Mouse (Mus musculus): Measurements from ENCODE around the gene Lmnb2. TPM values are rescaled to one million over a fixed set of nuclear protein-coding genes. Genes with fewer than 3 reads are reported as not detected.

The Lmnb2 gene
- total RNA-seq, 1 experiment from 2014 or later = 46.6 TPM

GRCm38 (mm10) chr10:80901409-80902272, 16.4 kb downstream of the Lmnb2 start:
- no peak for ATAC-seq (replicated peaks; ENCODE audit: low read depth, poor library complexity, severe bottlenecking)

GRCm38 (mm10) chr10:80900318-80901247, 17.5 kb downstream of the Lmnb2 start, which contains the start of gene Timm13:
Gene Timm13, minus strand, starts transcription at chr10:80900969.
- peak; percentile 96 for ATAC-seq (replicated peaks; ENCODE audit: low read depth, poor library complexity, severe bottlenecking)

- no peak for ATAC-seq (replicated peaks; ENCODE audit: low read depth, poor library complexity, severe bottlenecking)
These were observed 18.3 kb downstream of the Lmnb2 start for GRCm38 (mm10) chr10:80899591-80900317.

GRCm38 (mm10) chr10:80899074-80899473, 19.0 kb downstream of the Lmnb2 start:
- no peak for ATAC-seq (replicated peaks; ENCODE audit: low read depth, poor library complexity, severe bottlenecking)

GRCm38 (mm10) chr10:80897861-80898510, 20.1 kb downstream of the Lmnb2 start:
- no peak for ATAC-seq (replicated peaks; ENCODE audit: low read depth, poor library complexity, severe bottlenecking)

GRCm38 (mm10) chr10:80896581-80897485, 21.2 kb downstream of the Lmnb2 start:
- ATAC-seq (replicated peaks; ENCODE audit: low read depth, poor library complexity, severe bottlenecking) = no peak

- no peak for ATAC-seq (replicated peaks; ENCODE audit: low read depth, poor library complexity, severe bottlenecking)
These were observed 22.3 kb downstream of the Lmnb2 start for GRCm38 (mm10) chr10:80895697-80896096.

- 0 out of 2 replicates have a peak, but pooled peaks have one; percentile 9 for ATAC-seq (replicated peaks; ENCODE audit: low read depth, poor library complexity, severe bottlenecking)
These were observed 22.9 kb downstream of the Lmnb2 start for GRCm38 (mm10) chr10:80895100-80895499.

GRCm38 (mm10) chr10:80887181-80887580, 30.9 kb downstream of the Lmnb2 start:
- no peak; the same call in 1 of the 2 replicates for ATAC-seq (replicated peaks; ENCODE audit: low read depth, poor library complexity, severe bottlenecking)

GRCm38 (mm10) chr10:80881301-80881700, 36.7 kb downstream of the Lmnb2 start:
- ATAC-seq (replicated peaks; ENCODE audit: low read depth, poor library complexity, severe bottlenecking) = peak; percentile 58

GRCm38 (mm10) chr10:80880901-80881300, 37.1 kb downstream of the Lmnb2 start:
- ATAC-seq (replicated peaks; ENCODE audit: low read depth, poor library complexity, severe bottlenecking) = no peak

- ATAC-seq (replicated peaks; ENCODE audit: low read depth, poor library complexity, severe bottlenecking) = peak; percentile 83
These were observed 37.9 kb downstream of the Lmnb2 start for GRCm38 (mm10) chr10:80880131-80880641.

- no peak for ATAC-seq (replicated peaks; ENCODE audit: low read depth, poor library complexity, severe bottlenecking)
These were observed 41.5 kb downstream of the Lmnb2 start for GRCm38 (mm10) chr10:80876594-80876993.

- peak; percentile 36; the same call in 1 of the 2 replicates for ATAC-seq (replicated peaks; ENCODE audit: low read depth, poor library complexity, severe bottlenecking)
These were observed 42.0 kb downstream of the Lmnb2 start for GRCm38 (mm10) chr10:80876028-80876427.

- no peak for ATAC-seq (replicated peaks; ENCODE audit: low read depth, poor library complexity, severe bottlenecking)
These were observed 44.0 kb downstream of the Lmnb2 start for GRCm38 (mm10) chr10:80874035-80874434.

- ATAC-seq (replicated peaks; ENCODE audit: low read depth, poor library complexity, severe bottlenecking) = no peak
These were observed 46.5 kb downstream of the Lmnb2 start, which contains the start of gene Tmprss9 for GRCm38 (mm10) chr10:80871581-80871980. Gene Tmprss9, plus strand, starts transcription at chr10:80871848.

GRCm38 (mm10) chr10:80870993-80871392, 47.1 kb downstream of the Lmnb2 start:
- ATAC-seq (replicated peaks; ENCODE audit: low read depth, poor library complexity, severe bottlenecking) = no peak

- ATAC-seq (replicated peaks; ENCODE audit: low read depth, poor library complexity, severe bottlenecking) = no peak
These were observed 53.6 kb downstream of the Lmnb2 start for GRCm38 (mm10) chr10:80864446-80864845.

Data from common myeloid progenitor, adult 5-6 weeks (primary cell).